Mouse (Mus musculus) MEL (cell line): ENCODE results near the gene Ass1.

Source experiments
- CHD1 ChIP-seq: IDR thresholded peaks from 2 replicates; pipeline ENCODE4 v1.6.1; 2012; ENCODE audit warnings: low read depth, mild to moderate bottlenecking, inconsistent platforms, low read length, improper control_type of control experiment
- CHD2 ChIP-seq: IDR thresholded peaks from 2 replicates; pipeline ENCODE4 v1.6.1; 2011; ENCODE audit warnings: low read length, improper control_type of control experiment
- CTCF ChIP-seq, 3 experiments: IDR thresholded peaks in 2 of 3; conservative IDR thresholded peaks in 1 of 3; 2 replicates each; pipeline ENCODE4 v1.5.1; 2011 to 2012; ENCODE audit warnings: low read length in 3 of 3, low read depth in 2 of 3, mild to moderate bottlenecking in 2 of 3, improper control_type of control experiment in 1 of 3, inconsistent platforms in 1 of 3, mixed read lengths in 1 of 3, moderate library complexity in 1 of 3; ENCODE audit not compliant: control insufficient read depth in 1 of 3, insufficient read depth in 1 of 3, poor library complexity in 1 of 3, severe bottlenecking in 1 of 3
- ELF1 ChIP-seq: IDR thresholded peaks from 2 replicates; pipeline ENCODE4 v1.6.1; 2014; ENCODE audit warnings: low read depth, mild to moderate bottlenecking, inconsistent platforms, low read length, improper control_type of control experiment, moderate library complexity
- EP300 ChIP-seq, 2 experiments: IDR thresholded peaks; 2 replicates each; pipeline ENCODE4 v1.6.1; 2011; ENCODE audit warnings: improper control_type of control experiment in 2 of 2, low read length in 2 of 2, low read depth in 1 of 2, mild to moderate bottlenecking in 1 of 2
- GATA1 ChIP-seq: IDR thresholded peaks from 2 replicates; pipeline ENCODE4 v1.6.1; 2011; ENCODE audit warnings: low read depth, low read length, improper control_type of control experiment
- MAZ ChIP-seq: IDR thresholded peaks from 2 replicates; pipeline ENCODE4 v1.6.1; 2012; ENCODE audit warnings: low read depth, mild to moderate bottlenecking, inconsistent platforms, low read length, improper control_type of control experiment
- MYC ChIP-seq: IDR thresholded peaks from 2 replicates; pipeline ENCODE4 v1.6.1; 2011; ENCODE audit warnings: low read depth, mild to moderate bottlenecking, low read length, improper control_type of control experiment, moderate library complexity
- POLR2A ChIP-seq, 2 experiments: IDR thresholded peaks; 2 replicates each; pipeline ENCODE4 v1.6.1; 2011 to 2012; ENCODE audit warnings: low read length in 2 of 2, mild to moderate bottlenecking in 2 of 2, control low read depth in 1 of 2, improper control_type of control experiment in 1 of 2, low read depth in 1 of 2, moderate library complexity in 1 of 2; ENCODE audit not compliant: control insufficient read depth in 1 of 2, insufficient read depth in 1 of 2, poor library complexity in 1 of 2
- SMC3 ChIP-seq: IDR thresholded peaks from 2 replicates; pipeline ENCODE4 v1.6.1; 2011; ENCODE audit warnings: low read depth, low read length, improper control_type of control experiment
- USF1 ChIP-seq: IDR thresholded peaks from 2 replicates; pipeline ENCODE4 v1.6.1; 2014; ENCODE audit warnings: low read depth, mild to moderate bottlenecking, inconsistent platforms, low read length, improper control_type of control experiment, moderate library complexity
- ZMIZ1 ChIP-seq: IDR thresholded peaks from 2 replicates; pipeline ENCODE4 v1.6.1; 2012; ENCODE audit warnings: low read depth, mild to moderate bottlenecking, inconsistent platforms, low read length, improper control_type of control experiment, moderate library complexity

DNA sequence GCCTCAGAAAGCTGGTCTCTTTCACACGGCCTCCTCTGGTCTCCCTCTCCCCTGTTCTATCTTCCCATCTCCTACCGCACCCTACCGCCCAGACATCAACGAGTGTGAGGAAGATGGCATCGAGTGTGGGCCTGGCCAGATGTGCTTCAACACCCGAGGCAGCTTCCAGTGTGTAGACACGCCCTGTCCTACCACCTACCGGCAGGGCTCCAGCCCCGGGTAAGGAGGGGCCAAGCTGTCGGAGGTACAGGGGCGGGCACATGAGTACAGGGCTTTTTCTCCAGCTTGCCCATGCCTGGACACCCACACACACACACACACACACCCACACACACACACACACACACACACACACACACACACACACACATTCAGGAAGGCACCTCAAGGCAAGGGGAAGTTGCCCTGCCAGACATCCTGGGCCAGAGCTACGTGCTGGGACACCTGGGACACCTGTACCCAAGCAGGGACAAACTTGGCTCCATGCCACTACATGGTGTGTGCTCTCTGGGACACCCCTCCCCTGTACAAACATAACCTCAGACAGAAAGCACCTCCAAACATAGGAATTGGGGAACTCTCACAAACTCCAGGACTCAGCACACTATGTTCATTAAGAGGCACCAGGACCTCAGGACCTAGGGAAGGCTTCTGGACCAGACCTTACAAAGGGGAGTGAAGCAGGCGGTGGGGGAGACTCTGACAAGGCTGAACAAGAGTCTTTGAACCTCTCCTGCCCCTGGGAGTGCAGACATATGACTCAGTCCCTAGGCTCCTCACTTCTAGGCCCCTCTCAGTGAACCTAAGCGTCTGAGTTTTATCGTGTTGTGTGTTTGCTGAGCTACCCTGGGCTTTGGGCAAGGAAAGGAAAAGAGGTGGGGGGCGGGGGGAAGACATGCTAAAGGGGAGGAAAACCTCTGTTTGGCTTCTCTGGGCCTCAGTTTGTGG, 10.7 kb upstream of the Ass1 start:
- TF ChIP-seq CTCF (IDR thresholded peaks at IDR 0.05 in 2 of 3, conservative IDR thresholded peaks at IDR 0.05 in 1 of 3; ENCODE audit: control insufficient read depth in 1 of 3, insufficient read depth in 1 of 3, low read depth in 2 of 3, low read length in 3 of 3, poor library complexity in 1 of 3, severe bottlenecking in 1 of 3) (no peak), CHD2 (no peak), USF1 (no peak), EP300 (IDR thresholded peaks at IDR 0.05; ENCODE audit: low read depth in 1 of 2, low read length in 2 of 2) (no peak), POLR2A (IDR thresholded peaks at IDR 0.05; ENCODE audit: control insufficient read depth in 1 of 2, insufficient read depth in 1 of 2, low read depth in 1 of 2, low read length in 2 of 2, poor library complexity in 1 of 2) (no peak), SMC3 (no peak), CHD1 (no peak), MAZ (no peak), ELF1 (no peak), GATA1 (no peak), MYC (no peak), ZMIZ1 (no peak)
